Mouse (Mus musculus): Measurements from ENCODE around the gene Zbtb7b.

GRCm38 (mm10) chr3:89406887-89407286, 12.3 kb upstream of the Zbtb7b start:
- TF ChIP-seq POLR2A (IDR thresholded peaks at IDR 0.05; ENCODE audit: borderline replicate concordance, control insufficient read depth, low read depth, low read length): no peak
- TF ChIP-seq CTCF (IDR thresholded peaks at IDR 0.05; ENCODE audit: control insufficient read depth, insufficient read depth, low read length): no peak

Measured in bone marrow, adult 2 months (tissue).